Mouse (Mus musculus) thymus, postnatal 4 days (tissue): ENCODE data around the gene Retreg1.

Experiments
- DNase-seq: peaks from one replicate; pipeline ENCODE4 v3.0.0; 2021

Retreg1 gene

GRCm38 (mm10) chr15:26022636-26023035 is 179.7 kb downstream of the Retreg1 start:
- DNase-seq, result no peak
